Mouse (Mus musculus): ENCODE measurements around the gene Erp27.
"Not testable (repeated sequence)": the region's sequence is repeated elsewhere in the genome, so short reads cannot be mapped to it uniquely, and the experiment has no call there.

Erp27 gene

DNA sequence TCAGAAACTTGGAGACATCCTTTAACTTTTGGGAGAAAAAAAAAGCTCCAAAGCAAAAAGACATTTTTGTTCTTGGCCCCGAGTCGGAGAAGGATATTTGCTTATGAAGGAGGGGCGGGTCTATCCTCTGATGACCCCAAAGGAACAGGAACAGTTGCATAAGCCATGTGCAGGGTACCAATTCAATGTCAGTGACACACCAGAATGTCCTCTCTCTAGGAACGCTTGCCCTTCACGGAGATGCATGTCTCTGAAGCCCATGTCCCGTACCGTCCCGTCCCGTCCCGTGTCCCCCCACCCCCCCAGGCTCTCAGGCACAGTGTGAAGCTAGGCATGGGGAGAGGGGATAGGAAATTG is 15.1 kb downstream of the Erp27 start:
- no peak for DNase-seq (ENCODE audit: low read depth, low spot score)

GRCm38 (mm10) chr6:136906283-136906936 is 15.6 kb downstream of the Erp27 start:
- DNase-seq (ENCODE audit: low read depth, low spot score), result peak; percentile 28

DNA sequence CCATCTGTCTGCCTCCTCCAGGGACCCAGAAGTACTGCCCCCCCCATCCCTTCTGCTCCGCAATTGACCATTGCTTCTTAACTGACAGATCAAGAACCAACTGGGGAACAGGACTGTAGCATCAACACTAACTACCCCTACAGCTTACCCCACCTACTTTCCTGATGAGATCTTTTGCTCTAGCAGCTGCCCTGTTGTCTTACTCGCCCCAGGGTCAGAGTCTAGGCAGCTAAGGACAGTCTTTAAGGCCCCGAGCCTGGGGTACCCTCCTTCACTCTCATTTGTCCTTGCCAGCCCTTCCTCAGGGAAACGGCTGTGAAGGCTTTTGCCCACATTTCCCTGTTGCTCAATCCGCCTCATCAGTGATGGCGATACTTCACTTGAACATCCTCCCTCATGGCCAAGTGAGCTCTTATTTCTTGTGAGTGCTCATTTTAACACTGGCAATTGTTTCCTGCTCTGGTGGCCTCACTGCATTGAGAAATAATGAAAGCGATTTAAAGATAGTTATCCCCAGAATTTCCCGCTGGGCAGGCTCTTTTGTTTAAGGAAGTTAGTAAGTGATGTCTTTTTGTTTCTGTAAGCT is 18.0 kb downstream of the Erp27 start:
- DNase-seq (ENCODE audit: low read depth, low spot score), result no peak

DNA sequence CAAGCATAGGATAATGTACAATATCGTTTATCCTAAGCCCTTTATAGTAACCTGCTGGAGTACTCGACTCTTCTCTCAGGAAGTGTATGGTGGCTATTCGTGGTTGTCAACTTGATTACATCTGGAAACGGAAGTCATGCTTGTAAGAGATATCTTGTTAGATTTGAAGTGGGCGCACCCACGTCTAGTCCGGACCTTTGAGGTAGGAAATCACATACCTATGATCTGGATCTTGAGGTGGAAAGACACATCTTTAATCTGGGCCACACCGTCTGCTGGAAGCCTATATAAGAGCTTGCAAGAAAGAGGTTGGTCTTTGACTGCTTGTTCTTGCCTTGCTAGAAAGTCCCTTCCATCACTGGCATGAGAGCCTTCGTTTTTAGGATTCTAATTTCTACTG is 19.5 kb downstream of the Erp27 start:
- DNase-seq (ENCODE audit: low read depth, low spot score), result no peak

- DNase-seq (ENCODE audit: low read depth, low spot score), result no peak
These were observed 21.0 kb downstream of the Erp27 start for GRCm38 (mm10) chr6:136901010-136901409.

DNA sequence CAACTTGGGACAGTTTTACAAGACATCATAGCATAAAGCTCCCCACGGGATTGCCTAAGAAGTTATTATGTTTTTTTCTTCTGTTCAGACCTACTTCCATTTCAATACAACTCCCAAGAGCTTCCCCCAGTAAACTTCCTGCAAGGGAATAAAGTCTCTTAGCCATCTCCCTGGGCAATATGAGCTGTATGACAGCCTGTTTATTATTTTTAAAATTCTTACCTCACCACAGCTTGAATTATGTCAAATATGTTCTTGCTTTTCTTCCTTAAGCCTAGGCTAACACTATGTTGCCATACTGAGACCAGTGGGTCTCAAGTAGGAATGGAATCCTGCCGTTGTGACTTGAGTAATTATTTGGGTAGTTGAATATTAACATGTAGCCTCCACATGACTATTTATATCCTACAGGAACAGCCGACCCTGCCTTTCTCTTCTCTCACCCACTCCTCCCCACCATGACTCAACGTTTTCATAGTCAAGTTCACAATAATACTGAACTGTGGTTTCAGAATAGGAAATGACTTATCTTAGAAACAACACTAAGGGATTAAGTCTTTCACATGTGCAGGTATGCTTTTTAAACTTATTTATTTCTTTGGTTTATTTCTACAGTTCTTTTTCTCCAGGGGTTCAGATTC is 21.5 kb downstream of the Erp27 start:
- DNase-seq (ENCODE audit: low read depth, low spot score), result peak; percentile 34

- no peak for DNase-seq (ENCODE audit: low read depth, low spot score)
These were observed 23.0 kb downstream of the Erp27 start for GRCm38 (mm10) chr6:136898954-136899353.

GRCm38 (mm10) chr6:136898222-136898621 is 23.8 kb downstream of the Erp27 start:
- DNase-seq (ENCODE audit: low read depth, low spot score), result no peak

DNA sequence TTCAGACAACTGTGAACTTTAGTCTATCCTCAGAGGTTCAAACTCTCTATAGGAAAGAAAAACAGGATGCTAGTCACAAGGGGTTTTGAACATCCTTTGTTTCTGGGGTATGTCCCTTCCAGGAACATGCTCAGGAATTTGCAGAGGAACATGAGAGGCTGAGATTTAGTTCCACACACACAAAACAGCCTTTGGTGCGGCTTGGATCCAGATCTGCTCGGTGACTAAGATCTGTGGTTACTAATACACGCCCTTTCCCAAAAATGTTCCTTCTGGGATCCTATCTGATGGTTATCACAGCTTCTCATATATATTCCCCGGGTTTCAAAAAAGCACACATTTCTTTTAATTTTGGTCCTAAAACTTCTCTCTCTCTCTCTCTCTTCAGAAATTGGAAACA is 24.2 kb downstream of the Erp27 start:
- peak; percentile 23 for DNase-seq (ENCODE audit: low read depth, low spot score)

DNA sequence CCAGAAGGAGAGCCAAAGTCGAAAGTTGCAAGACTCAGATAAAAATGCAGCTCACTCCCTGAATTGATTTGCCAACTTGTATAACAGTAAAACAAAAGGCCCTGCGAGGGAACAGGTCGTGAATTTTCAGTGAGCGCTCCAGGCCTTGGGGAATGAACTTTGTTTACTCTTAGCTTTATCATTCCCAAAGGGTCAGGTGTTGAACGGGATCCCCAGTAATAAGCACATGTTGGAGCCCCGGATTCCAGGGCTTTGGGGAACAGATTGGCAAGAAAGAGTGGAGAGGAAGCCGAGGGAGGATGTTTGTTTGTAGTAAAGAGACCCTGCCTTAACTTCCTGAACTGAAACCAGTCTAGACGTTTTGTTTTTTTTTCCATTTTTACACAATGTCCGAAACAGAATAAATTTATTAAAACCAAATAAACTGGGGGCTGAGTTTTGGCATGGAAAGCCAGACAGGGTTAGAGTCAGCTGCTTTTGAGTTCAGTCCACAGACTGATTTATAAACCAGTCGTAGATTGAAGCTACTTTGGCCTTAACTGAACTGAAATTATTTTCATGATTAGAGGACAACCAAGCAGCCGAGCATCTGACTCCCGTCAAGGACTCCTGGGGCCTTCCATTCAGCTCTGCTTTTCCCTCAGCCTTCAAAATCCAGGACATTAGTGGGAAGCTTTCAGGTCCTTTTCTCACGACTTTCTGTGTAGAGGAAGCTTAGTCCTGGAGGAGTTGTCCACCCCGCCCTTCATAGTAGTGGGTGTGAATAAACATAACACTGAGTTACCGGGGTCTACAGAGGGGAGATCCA is 27.2 kb downstream of the Erp27 start:
- no peak for DNase-seq (ENCODE audit: low read depth, low spot score)

DNA sequence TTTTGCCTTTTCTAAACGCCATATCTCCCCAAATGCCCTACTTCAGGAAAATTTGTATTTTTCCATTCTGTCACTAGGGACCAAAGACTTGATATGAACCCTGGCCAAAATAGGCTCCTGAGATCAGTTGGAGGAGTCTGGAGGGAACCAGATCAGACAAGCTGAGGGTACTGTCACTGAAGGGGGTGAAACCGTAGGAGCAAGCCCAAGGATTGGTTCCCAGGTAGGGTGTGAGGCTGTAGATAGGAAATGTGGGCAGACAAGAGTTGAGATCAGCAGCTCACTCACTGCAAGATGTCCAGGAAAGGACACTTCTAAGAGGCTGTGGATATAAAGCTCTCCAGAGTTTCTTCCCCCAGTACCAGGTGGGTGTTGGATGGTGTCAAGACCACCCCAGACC is 30.0 kb downstream of the Erp27 start:
- DNase-seq (ENCODE audit: low read depth, low spot score), result no peak

GRCm38 (mm10) chr6:136889554-136889953 is 32.4 kb downstream of the Erp27 start:
- DNase-seq (ENCODE audit: low read depth, low spot score), result peak; percentile 50

DNA sequence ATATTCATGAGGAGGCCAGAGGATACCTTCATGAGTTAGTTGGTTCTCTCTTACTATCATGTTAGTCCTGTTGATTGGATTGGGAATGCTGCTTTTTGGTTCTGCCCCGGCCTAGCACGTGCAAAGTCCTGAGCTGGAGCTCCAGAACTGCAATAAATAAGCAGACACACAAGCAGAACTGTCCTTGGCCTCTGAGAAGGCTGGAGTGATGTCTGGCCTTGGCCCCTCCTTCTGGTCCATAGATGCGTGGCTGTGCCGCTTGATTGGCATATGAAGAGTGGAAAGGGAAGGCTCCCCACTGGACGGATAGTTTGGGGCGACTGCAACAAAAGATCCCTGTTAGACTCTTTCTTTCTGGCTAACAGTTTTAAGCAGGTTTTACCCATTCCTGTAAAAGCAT is 32.9 kb downstream of the Erp27 start:
- DNase-seq (ENCODE audit: low read depth, low spot score), result no peak

- DNase-seq (ENCODE audit: low read depth, low spot score), result peak; percentile 21
These were observed 34.1 kb downstream of the Erp27 start for GRCm38 (mm10) chr6:136887854-136888253.

GRCm38 (mm10) chr6:136884766-136885165 is 37.2 kb downstream of the Erp27 start:
- DNase-seq (ENCODE audit: low read depth, low spot score), result not testable (repeated sequence)

- DNase-seq (ENCODE audit: low read depth, low spot score), result no peak
These were observed 38.0 kb downstream of the Erp27 start for GRCm38 (mm10) chr6:136883961-136884360.

- DNase-seq (ENCODE audit: low read depth, low spot score), result no peak
These were observed 38.5 kb downstream of the Erp27 start for GRCm38 (mm10) chr6:136883431-136883915.

GRCm38 (mm10) chr6:136881678-136882077 is 40.3 kb downstream of the Erp27 start:
- DNase-seq (ENCODE audit: low read depth, low spot score), result no peak

DNA sequence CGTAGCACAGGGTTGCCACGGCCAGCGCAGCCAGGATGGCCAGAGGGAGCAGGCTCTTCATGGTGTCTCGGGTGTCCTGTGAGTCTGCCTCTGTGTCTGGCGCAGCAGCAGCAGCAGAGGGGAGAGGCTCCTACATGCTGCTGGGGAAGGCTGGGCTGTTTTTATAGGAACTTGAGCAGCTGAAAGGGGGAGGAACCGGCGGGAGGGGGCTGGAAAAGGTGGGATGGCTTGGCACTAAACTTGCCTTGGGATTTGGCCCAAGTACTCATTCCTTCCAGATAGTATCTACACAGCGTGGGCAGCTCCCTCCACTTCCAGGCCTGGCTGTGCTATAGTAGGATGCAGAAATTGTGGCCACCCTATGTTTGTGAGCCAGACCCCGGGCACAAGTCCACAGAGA is 46.3 kb downstream of the Erp27 start, which contains the start of gene Mgp:
Gene Mgp (minus strand): TSS at position 154 of the 400 bp plus-strand sequence.
- DNase-seq (ENCODE audit: low read depth, low spot score), result peak; percentile 71

DNA sequence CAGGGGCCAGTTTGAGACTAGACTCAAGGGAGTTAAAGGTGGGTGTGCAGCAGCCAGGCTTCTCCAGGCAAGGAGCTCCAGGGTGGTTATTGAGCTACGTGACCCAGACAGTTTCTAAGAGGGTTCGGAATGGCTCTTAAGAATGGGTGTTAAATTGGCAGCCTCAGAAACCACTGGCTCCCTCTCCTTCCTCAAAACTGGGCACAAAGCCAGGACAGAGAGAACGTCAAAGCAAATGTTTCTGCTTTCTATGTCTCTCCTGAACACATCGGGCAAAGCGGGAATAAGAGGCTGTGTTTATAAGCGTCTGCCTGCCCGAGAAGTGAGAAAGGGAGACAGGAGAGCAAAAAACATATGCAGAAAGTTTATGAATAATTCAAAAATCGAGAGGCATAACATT is 47.4 kb downstream of the Erp27 start:
- peak; percentile 53 for DNase-seq (ENCODE audit: low read depth, low spot score)

DNA sequence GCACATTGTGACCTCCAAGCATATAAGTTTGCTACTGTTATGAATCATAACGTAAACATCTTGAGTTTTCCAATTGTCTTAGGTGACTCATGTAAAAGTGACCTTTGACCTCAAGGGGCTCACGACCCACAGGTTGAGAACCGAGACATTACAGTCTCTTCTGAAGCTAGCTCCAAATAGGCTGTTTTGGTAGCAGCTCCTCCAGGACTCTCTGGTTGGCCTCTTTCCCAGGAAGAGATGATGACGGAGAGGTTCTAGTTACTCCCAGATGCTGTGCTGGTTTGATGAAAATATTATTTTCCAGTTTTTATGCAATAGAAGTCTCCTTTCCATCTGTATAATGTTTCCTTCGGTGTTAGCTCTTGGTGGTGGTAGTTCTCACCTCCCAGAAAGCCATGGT is 53.1 kb downstream of the Erp27 start:
- peak; percentile 24 for DNase-seq (ENCODE audit: low read depth, low spot score)

- no peak for DNase-seq (ENCODE audit: low read depth, low spot score)
These were observed 55.8 kb downstream of the Erp27 start for GRCm38 (mm10) chr6:136866150-136866549.

All from brain, adult 2 months (tissue).